Mouse (Mus musculus): Measurements from ENCODE around the gene Megf11.

DNA sequence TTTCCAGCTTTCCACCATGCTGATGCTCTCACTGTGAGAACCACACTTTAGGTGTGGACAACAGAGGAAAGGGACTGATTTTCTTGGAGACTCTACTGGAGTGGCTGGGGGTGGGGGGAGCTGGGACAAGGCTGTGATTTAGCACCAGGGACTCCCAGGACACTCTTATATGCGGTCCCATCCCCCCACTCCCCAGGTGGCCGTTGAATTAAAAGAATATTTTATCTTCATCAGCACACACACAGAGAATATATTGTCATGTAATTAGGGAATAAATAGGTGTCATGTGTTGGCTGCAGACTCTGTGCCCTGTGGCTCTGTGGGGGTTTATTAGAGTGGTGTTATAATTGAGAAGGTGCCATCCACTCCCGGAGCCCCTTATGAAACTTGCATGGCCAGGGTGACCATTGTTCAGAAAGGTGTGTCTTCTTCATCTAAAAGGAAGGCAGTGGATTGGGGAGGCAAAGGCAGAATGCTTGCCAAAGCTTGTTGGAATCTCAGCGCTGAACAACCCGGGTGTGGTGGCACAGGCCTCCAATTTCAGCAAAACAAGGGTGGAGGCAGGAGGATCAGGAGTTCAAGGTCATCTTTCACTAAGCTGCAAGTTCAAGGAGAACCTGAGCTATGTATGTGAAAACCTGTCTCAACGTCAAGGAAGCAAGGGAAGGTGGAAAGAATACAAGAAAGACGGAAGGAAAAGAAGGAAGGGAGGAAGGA is 4.3 kb downstream of the Megf11 start:
- no peak for TF ChIP-seq CTCF (IDR thresholded peaks at IDR 0.05; ENCODE audit: low read depth, low read length)
- TF ChIP-seq POLR2A (IDR thresholded peaks at IDR 0.05; ENCODE audit: insufficient read depth, low read length), result no peak
- TF ChIP-seq EP300 (IDR thresholded peaks at IDR 0.05; ENCODE audit: insufficient read depth, low read depth, low read length), result peak; percentile 76
